ENCODE assay signal across 11 mouse cellular contexts in the genomic region with DNA sequence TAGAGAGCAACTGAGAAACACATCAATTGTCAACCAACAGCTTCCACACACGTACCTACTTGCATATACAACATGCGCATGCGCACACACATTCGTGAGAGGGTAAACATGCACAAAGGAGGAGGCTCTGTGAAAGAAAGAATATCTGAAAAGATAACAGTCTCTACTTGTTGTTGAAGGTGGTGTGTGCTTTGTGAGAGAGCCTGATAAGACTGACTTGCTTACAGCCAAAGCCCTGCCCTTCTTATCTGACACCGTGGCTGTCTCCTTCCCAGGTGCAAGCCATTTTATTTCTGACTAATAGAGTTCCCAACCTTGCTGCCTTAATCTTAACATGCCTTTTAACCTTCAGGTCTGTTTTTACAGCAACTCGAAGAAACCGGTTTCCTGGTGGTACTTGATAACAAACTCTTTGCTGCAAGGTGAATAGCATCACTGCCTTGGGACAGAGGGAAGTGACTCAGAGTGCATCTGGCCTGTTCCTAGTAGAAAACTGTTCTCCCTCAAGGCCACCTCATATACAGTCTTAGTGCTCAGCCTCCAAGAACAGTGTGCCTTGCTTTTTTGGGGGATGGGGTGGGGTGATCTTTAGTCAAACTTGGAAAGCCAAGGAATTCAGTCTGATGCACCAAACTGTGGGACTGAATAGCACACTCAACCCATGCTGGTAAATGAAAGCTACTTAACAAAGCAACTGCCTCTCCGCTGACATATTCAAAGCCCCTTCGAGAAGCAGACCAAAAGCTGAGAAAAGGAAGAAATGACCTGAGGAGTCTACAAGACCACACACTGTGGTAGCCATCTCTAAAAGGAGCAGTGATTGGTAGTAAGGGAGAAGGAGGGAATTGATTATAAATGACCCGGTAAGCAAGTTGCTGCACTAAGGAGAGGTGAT. TPM values are rescaled to one million over a fixed set of nuclear protein-coding genes. Genes with fewer than 3 reads are reported as not detected.
DNase-seq lines count a peak whose midpoint lies in the region; ATAC-seq lines count a peak whose summit lies in the region.
"Had no signal": no experiment of that assay in that cellular context is flagged by ENCODE, and none has a peak within 500 bp of the region (broad histone marks: within the 10 kb centered on the region; RNA-seq: fewer than 3 reads in every experiment).

No protein-coding gene starts in this region.

- no peak for ATAC-seq in forebrain, embryonic 13.5 days
- ATAC-seq in liver, embryonic 16.5 days (ENCODE audit: low read depth): peak; percentile 87

- H3K9ac ChIP-seq in forebrain, embryonic 13.5 days: no peak overlapping the region
- H3K9ac ChIP-seq in liver, embryonic 16.5 days (ENCODE audit: low read depth, low read length): no peak overlapping the region; the same call in 1 of the 2 replicates
- H3K9ac ChIP-seq: hindbrain, embryonic 13.5 days had no signal

- no peaks in the 10 kb centered on the region for H3K27me3 ChIP-seq in forebrain, embryonic 13.5 days
- no peaks in the 10 kb centered on the region for H3K27me3 ChIP-seq in liver, embryonic 16.5 days (ENCODE audit: control insufficient read depth, insufficient read depth, low read depth, low read length)
- H3K27me3 ChIP-seq: hindbrain, embryonic 13.5 days had no signal

- H3K4me1 ChIP-seq in forebrain, embryonic 13.5 days: peaks cover 29% of the 10 kb centered on the region
- peaks cover 29% of the 10 kb centered on the region for H3K4me1 ChIP-seq in liver, embryonic 16.5 days (ENCODE audit: control insufficient read depth, low read depth, low read length)

- H3K36me3 ChIP-seq in forebrain, embryonic 13.5 days (ENCODE audit: poor library complexity, severe bottlenecking): no peaks in the 10 kb centered on the region
- H3K36me3 ChIP-seq in liver, embryonic 16.5 days (ENCODE audit: control insufficient read depth, insufficient read depth): no peaks in the 10 kb centered on the region
- H3K36me3 ChIP-seq: hindbrain, embryonic 13.5 days had no signal

- H3K9me3 ChIP-seq in forebrain, embryonic 13.5 days (replicated peaks): no peaks in the 10 kb centered on the region
- H3K9me3 ChIP-seq in liver, embryonic 16.5 days (replicated peaks; ENCODE audit: control insufficient read depth, low read length): no peaks in the 10 kb centered on the region
- H3K9me3 ChIP-seq: hindbrain, embryonic 13.5 days had no signal

- peak; percentile 75 for DNase-seq in heart, adult 11 months
- no peak for DNase-seq in heart, postnatal 25 days (ENCODE audit: low spot score)
- DNase-seq in MEL-GATA-1-ER (ENCODE audit: extremely low read depth, low read depth): peak; percentile 88
- no peak for DNase-seq in natural killer cell, adult 2 months (ENCODE audit: low spot score in 2 of 2)
- no peak for DNase-seq in right cerebral cortex, postnatal 10 days (ENCODE audit: low spot score in 2 of 2)
- DNase-seq in spleen, postnatal 14 days (ENCODE audit: low spot score in 2 of 2): no peak
- DNase-seq: gastrocnemius, postnatal 14 days; kidney, postnatal 36 days had no signal

- H3K27ac ChIP-seq in forebrain, embryonic 13.5 days: peak overlapping the region; percentile 86
- H3K27ac ChIP-seq in liver, embryonic 16.5 days (ENCODE audit: low read length): peak overlapping the region; percentile 79
- H3K27ac ChIP-seq: hindbrain, embryonic 13.5 days had no signal

- H3K4me2 ChIP-seq in forebrain, embryonic 13.5 days: no peak overlapping the region
- no peak overlapping the region; the same call in 1 of the 2 replicates for H3K4me2 ChIP-seq in liver, embryonic 16.5 days (ENCODE audit: low read depth, low read length)
- H3K4me2 ChIP-seq: hindbrain, embryonic 13.5 days had no signal

- H3K4me3 ChIP-seq in forebrain, embryonic 13.5 days: no peak overlapping the region
- H3K4me3 ChIP-seq in liver, embryonic 16.5 days (ENCODE audit: low read depth, low read length): no peak overlapping the region
- H3K4me3 ChIP-seq: hindbrain, embryonic 13.5 days had no signal

- intact Hi-C loops in heart, postnatal 25 days (cut with DNase I): no loop called here

- 63% methylated on average over 10 of the region's 10 CpGs for WGBS in forebrain, embryonic 13.5 days
- WGBS in liver, embryonic 16.5 days (ENCODE audit: insufficient replicate concordance): 28% methylated on average over 10 of the region's 10 CpGs

RNA-seq across cellular contexts. Expression of a gene that starts 46.9 kb away (rescaled TPM):
- total RNA-seq in heart, postnatal 25 days (2021): 10 to 100 TPM; 31.1 to 36.0 TPM
- polyA plus RNA-seq in forebrain, embryonic 13.5 days (2015; fragmentation: Nextera tagmentation; extraction: Ambion mirVana): 83.6 and 89.6 TPM in 2 replicates
- 29.1 and 34.4 TPM in 2 replicates for polyA plus RNA-seq in liver, embryonic 16.5 days (2015; fragmentation: Nextera tagmentation; extraction: Ambion mirVana)

Comparison
In these comparisons a context has a peak if more than half of its experiments do, and no peak if none do; other contexts are left out.
1. DNase-seq: peak in heart, adult 11 months (single experiment) and MEL-GATA-1-ER (single experiment); none in heart, postnatal 25 days (single experiment), natural killer cell, adult 2 months (0 of 2), right cerebral cortex, postnatal 10 days (0 of 2) and spleen, postnatal 14 days (0 of 2).